Mouse (Mus musculus) hindbrain, postnatal 0 days (tissue): ENCODE data around the gene Pcolce. TPM values are rescaled to one million over a fixed set of nuclear protein-coding genes. Genes with fewer than 3 reads are reported as not detected.

Source experiments
- ATAC-seq: fragments of 200-750 bp; cut with Nextera tagmentation; 2 replicates; pipeline ENCODE4 v1.8.0; 2017; ENCODE audit warnings: mild to moderate bottlenecking, moderate TSS enrichment, moderate library complexity
- DNase-seq: peaks from one replicate; pipeline ENCODE4 v3.0.0-alpha.2; 2015; ENCODE audit warnings: low spot score
- H3K27ac ChIP-seq: fragments of 300-500 bp; sonication (generic); 2 replicates; pipeline ENCODE4 v1.5.1; 2014; ENCODE audit warnings: mild to moderate bottlenecking
- H3K27me3 ChIP-seq: fragments of 300-500 bp; sonication (generic); 2 replicates; pipeline ENCODE4 v1.6.1; 2014; ENCODE audit warnings: low read length, mixed read lengths; ENCODE audit not compliant: insufficient read depth
- H3K36me3 ChIP-seq: fragments of 300-500 bp; sonication (generic); 2 replicates; pipeline ENCODE4 v1.6.1; 2014; ENCODE audit warnings: low read length, mixed read lengths; ENCODE audit not compliant: insufficient read depth
- H3K4me1 ChIP-seq: fragments of 300-500 bp; sonication (generic); 2 replicates; pipeline ENCODE4 v1.6.1; 2014; ENCODE audit warnings: antibody characterized with exemption, low read length, mixed read lengths; ENCODE audit not compliant: insufficient read depth
- H3K4me2 ChIP-seq: fragments of 300-500 bp; sonication (generic); 2 replicates; pipeline ENCODE4 v1.6.1; 2014; ENCODE audit warnings: low read depth, mild to moderate bottlenecking, low read length, moderate library complexity, mixed read lengths
- H3K4me3 ChIP-seq: fragments of 300-500 bp; sonication (generic); 2 replicates; pipeline ENCODE4 v1.5.1; 2014; ENCODE audit warnings: low read length
- H3K9ac ChIP-seq: fragments of 300-500 bp; sonication (generic); replicated peaks from 2 replicates; pipeline ENCODE4 v1.6.1; 2014; ENCODE audit warnings: mild to moderate bottlenecking, low read length, moderate library complexity, mixed read lengths
- H3K9me3 ChIP-seq: fragments of 300-500 bp; sonication (generic); 2 replicates; pipeline ENCODE4 v1.6.1; 2016; ENCODE audit warnings: low read length, mixed read lengths
- CTCF ChIP-seq: IDR thresholded peaks from 2 replicates; pipeline ENCODE4 v1.5.1; 2016; ENCODE audit warnings: antibody characterized with exemption, control low read depth, low read depth
- WGBS: fragments of 180-500 bp; shearing (Covaris S2); extraction: QIAGEN DNeasy Blood & Tissue Kit; methylation state at CpG from one replicate; pipeline ENCODE4 v1.1.7; 2014; 5-methylcytosine and 5-hydroxymethylcytosine counted together
- polyA plus RNA-seq: library from polyadenylated mRNA; unstranded; fragments of >200 nt; fragmentation: Nextera tagmentation; extraction: Ambion mirVana; gene quantifications from 2 replicates; pipeline ENCODE4 v1.2.1, GENCODE M21; 2015
- total RNA-seq: library from RNA; depleted of rRNA; stranded (reverse); fragments of >200 nt; gene quantifications from 2 replicates; pipeline ENCODE4 v1.2.3, GENCODE M21; 2014; rRNA removed

Pcolce gene
- total RNA-seq (22.3 and 26.2 TPM in 2 replicates), polyA plus RNA-seq (21.5 and 22.0 TPM in 2 replicates)

GRCm38 (mm10) chr5:137613550-137613949, at the start of gene Pcolce:
Pcolce (minus strand) TSS chr5:137613784.
- no peaks in the 10 kb centered on the region for H3K4me1 ChIP-seq
- H3K9me3 ChIP-seq, result no peaks in the 10 kb centered on the region
- H3K4me2 ChIP-seq, result no peak within 1 kb of the TSS
- DNase-seq (no peak), ATAC-seq (no peak)
- no peak within 1 kb of the TSS for H3K9ac ChIP-seq
- no peak for TF ChIP-seq CTCF
- no peaks in the 10 kb centered on the region for H3K27me3 ChIP-seq
- no peaks in the 10 kb centered on the region for H3K36me3 ChIP-seq
- no peak within 1 kb of the TSS for H3K27ac ChIP-seq
- no peak within 1 kb of the TSS for H3K4me3 ChIP-seq
- 70% methylated on average over 11 of the region's 11 CpGs for WGBS

- Histone ChIP-seq H3K27ac (no peak overlapping the region), H3K36me3 (peaks cover 38% of the 10 kb centered on the region), H3K4me2 (no peak overlapping the region), H3K27me3 (no peaks in the 10 kb centered on the region), H3K4me3 (no peak overlapping the region), H3K9ac (no peak overlapping the region), H3K9me3 (no peaks in the 10 kb centered on the region), H3K4me1 (no peaks in the 10 kb centered on the region)
- no peak for DNase-seq
- no peak for ATAC-seq
- TF ChIP-seq CTCF, result no peak
- 71% methylated on average over 9 of the region's 9 CpGs for WGBS
Measured at GRCm38 (mm10) chr5:137663057-137663456, 49.5 kb upstream of the Pcolce start.

- Histone ChIP-seq H3K4me2 (no peak overlapping the region), H3K4me1 (no peaks in the 10 kb centered on the region), H3K9ac (no peak overlapping the region), H3K9me3 (no peaks in the 10 kb centered on the region), H3K36me3 (peaks cover 31% of the 10 kb centered on the region), H3K4me3 (no peak overlapping the region), H3K27me3 (no peaks in the 10 kb centered on the region), H3K27ac (no peak overlapping the region)
- no peak for TF ChIP-seq CTCF
- no peak for DNase-seq
- 93% methylated on average over 6 of the region's 6 CpGs for WGBS
- no peak for ATAC-seq
Measured at GRCm38 (mm10) chr5:137660064-137660688, 46.6 kb upstream of the Pcolce start.

- H3K4me3 ChIP-seq, result no peak overlapping the region
- DNase-seq (peak; percentile 92), ATAC-seq (peak; percentile 78)
- peak; percentile 88 for TF ChIP-seq CTCF
- no peaks in the 10 kb centered on the region for H3K9me3 ChIP-seq
- no peak overlapping the region for H3K9ac ChIP-seq
- H3K36me3 ChIP-seq, result peaks cover 11% of the 10 kb centered on the region; the same call in 1 of the 2 replicates
- H3K27me3 ChIP-seq, result no peaks in the 10 kb centered on the region
- H3K27ac ChIP-seq, result 0 out of 2 replicates have a peak overlapping the region, but pooled peaks have one; percentile 26
- no peak overlapping the region for H3K4me2 ChIP-seq
- WGBS, result 19% methylated on average over 6 of the region's 6 CpGs
- H3K4me1 ChIP-seq, result no peaks in the 10 kb centered on the region
Measured at GRCm38 (mm10) chr5:137656977-137657376, 43.4 kb upstream of the Pcolce start.

GRCm38 (mm10) chr5:137654746-137655145, 41.2 kb upstream of the Pcolce start:
- Histone ChIP-seq H3K27me3 (no peaks in the 10 kb centered on the region), H3K9ac (no peak overlapping the region), H3K4me3 (no peak overlapping the region), H3K9me3 (no peaks in the 10 kb centered on the region), H3K27ac (no peak overlapping the region), H3K36me3 (peaks cover 9% of the 10 kb centered on the region; the same call in 1 of the 2 replicates), H3K4me2 (no peak overlapping the region), H3K4me1 (no peaks in the 10 kb centered on the region)
- TF ChIP-seq CTCF, result peak; percentile 70
- DNase-seq (peak; percentile 53), ATAC-seq (no peak)
- WGBS, result 72% methylated on average over 7 of the region's 7 CpGs

GRCm38 (mm10) chr5:137653366-137653765, 39.8 kb upstream of the Pcolce start:
- no peaks in the 10 kb centered on the region for H3K9me3 ChIP-seq
- H3K4me3 ChIP-seq, result no peak overlapping the region
- no peak for TF ChIP-seq CTCF
- no peak overlapping the region for H3K9ac ChIP-seq
- no peaks in the 10 kb centered on the region for H3K4me1 ChIP-seq
- ATAC-seq (no peak), DNase-seq (no peak)
- peaks cover 7% of the 10 kb centered on the region; the same call in 1 of the 2 replicates for H3K36me3 ChIP-seq
- no peak overlapping the region for H3K27ac ChIP-seq
- H3K27me3 ChIP-seq, result no peaks in the 10 kb centered on the region
- no peak overlapping the region for H3K4me2 ChIP-seq
- WGBS, result 93% methylated on average over 10 of the region's 10 CpGs

GRCm38 (mm10) chr5:137652474-137652873, 38.9 kb upstream of the Pcolce start:
- Histone ChIP-seq H3K4me2 (no peak overlapping the region), H3K4me1 (no peaks in the 10 kb centered on the region), H3K27ac (no peak overlapping the region), H3K36me3 (peaks cover 7% of the 10 kb centered on the region; the same call in 1 of the 2 replicates), H3K27me3 (no peaks in the 10 kb centered on the region), H3K9me3 (no peaks in the 10 kb centered on the region), H3K4me3 (no peak overlapping the region), H3K9ac (no peak overlapping the region)
- 29% methylated on average over 3 of the region's 3 CpGs for WGBS
- TF ChIP-seq CTCF, result peak; percentile 86
- ATAC-seq, result peak; percentile 48; the same call in 1 of the 2 replicates
- peak; percentile 83 for DNase-seq
